Mouse (Mus musculus) gastrocnemius, adult 8-10 months (tissue): ENCODE results near the gene Gm43064. TPM values are rescaled to one million over a fixed set of nuclear protein-coding genes. Genes with fewer than 3 reads are reported as not detected.
A peak's percentile ranks its signal among the peaks of the same experiment; 100 is the strongest.
"Not testable (repeated sequence)": the region's sequence is repeated elsewhere in the genome, so short reads cannot be mapped to it uniquely, and the experiment has no call there.

Source experiments
- DNase-seq, 2 experiments: peaks; one replicate each; pipeline ENCODE4 v3.0.0; 2022; ENCODE audit warnings: low spot score in 2 of 2
- total RNA-seq, 4 experiments: library from RNA; stranded (reverse); gene quantifications; 2 replicates each; pipeline ENCODE4 v1.2.4; 2022

Gm43064 gene
- total RNA-seq, 4 experiments from 2014 or later: 0.13 TPM; not detected in 2

- no peak for DNase-seq
Measured at GRCm38 (mm10) chr3:103799507-103799906, 9.9 kb upstream of the Gm43064 start.

GRCm38 (mm10) chr3:103801631-103802531, 7.5 kb upstream of the Gm43064 start:
- peak; percentile 69 to 75 for DNase-seq

DNA sequence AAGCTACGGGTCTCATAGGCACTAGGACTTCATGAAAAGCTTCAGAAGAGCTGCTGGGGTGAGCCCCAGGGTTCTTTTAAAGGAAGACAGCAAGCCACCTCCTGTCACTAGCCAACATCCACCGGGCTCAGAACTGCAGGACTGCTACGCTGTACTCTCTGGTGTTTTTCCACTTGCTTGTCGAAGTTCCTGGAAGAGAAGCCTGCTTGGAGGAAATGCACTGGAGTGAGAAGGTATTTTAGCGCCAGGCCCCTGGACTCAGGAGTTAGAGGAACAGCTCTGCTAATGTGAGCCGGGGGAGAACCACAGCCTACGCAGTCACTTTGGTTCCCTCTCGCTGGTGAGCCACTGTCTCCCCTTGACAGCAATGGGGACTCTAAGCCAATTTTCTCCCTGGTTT, 6.5 kb upstream of the Gm43064 start:
- no peak for DNase-seq

GRCm38 (mm10) chr3:103805671-103806070, 3.7 kb upstream of the Gm43064 start:
- no peak for DNase-seq

- DNase-seq: no peak
Measured at GRCm38 (mm10) chr3:103809799-103810150, 402 bp downstream of the Gm43064 start.

- DNase-seq: no peak
Measured at GRCm38 (mm10) chr3:103810967-103811366, 1.6 kb downstream of the Gm43064 start.

GRCm38 (mm10) chr3:103827548-103827947, 18.2 kb downstream of the Gm43064 start:
- no peak for DNase-seq

DNA sequence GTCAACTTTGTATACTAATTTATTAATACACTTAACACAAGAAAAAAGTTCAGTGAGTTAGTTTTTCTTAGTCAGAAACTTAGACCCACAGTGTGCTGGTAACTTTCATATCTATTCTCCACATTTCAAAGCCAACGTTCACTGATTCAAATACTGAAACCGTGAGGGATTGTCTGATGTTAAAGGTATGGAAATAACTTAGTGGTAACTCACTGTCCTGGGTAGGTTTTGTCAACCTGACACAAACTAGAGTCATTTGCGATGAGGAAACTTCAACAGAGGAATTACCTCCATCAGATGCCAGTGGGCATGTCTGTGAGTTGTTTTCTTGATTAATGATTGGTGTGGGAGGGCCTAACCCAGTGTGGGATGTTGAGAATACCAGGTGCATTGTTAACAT, 19.7 kb downstream of the Gm43064 start:
- DNase-seq: no peak

- not testable (repeated sequence) for DNase-seq
Measured at GRCm38 (mm10) chr3:103830681-103831080, 21.3 kb downstream of the Gm43064 start.

- DNase-seq: no peak
Measured at GRCm38 (mm10) chr3:103831146-103831545, 21.8 kb downstream of the Gm43064 start.

- no peak for DNase-seq
Measured at GRCm38 (mm10) chr3:103832426-103832825, 23.1 kb downstream of the Gm43064 start, which contains the start of gene Bcl2l15. Gene Bcl2l15, plus strand, starts transcription at chr3:103832601.

DNA sequence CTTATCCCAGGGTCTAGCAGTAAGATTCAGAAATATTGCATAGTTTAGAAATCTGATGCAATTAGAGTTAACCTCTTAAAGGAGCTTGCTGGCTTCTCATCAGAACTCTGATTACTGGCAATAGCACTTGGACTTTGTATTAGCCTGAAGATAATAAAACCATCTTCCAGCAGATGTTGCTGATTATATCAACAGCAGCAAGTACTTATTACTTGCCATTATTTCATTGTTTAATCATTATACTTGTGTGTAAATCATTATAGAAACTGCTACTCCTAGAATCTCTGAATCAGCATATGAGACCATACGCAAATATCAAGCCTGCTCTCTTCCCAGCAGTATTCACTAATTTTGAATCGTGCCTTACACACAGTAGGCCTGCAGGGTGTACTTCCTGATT, 24.6 kb downstream of the Gm43064 start:
- DNase-seq: no peak

DNA sequence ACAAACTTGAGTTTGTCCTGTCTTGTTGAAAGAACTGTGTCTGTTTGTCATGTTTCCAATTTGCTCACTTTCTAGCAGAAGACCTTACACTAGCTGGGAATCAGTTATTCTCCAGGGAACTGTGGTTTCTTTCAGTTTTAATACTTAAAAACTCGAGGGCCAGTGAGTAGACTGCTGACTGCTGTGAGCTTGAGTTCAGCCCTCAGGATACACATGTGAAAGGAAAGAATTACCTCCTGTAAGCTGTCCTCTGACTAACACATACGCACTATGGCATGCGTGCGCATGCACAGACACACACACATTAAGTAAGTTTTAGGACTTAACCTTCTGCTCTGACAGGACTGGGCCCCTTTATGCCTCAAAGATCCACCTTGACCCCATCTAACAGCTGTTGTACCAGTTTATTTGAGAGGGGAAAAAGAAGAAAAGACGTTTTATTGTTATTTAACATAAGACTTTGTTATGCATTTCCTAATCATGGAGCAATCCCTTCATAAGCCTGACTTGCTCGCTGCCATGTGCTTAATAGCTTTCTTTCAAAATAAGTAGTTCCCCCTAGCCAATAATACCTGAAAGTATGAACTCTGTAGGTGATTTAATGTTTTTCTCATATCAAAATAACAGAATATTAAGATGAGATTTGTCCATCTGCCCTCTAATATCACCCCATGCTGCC, 26.0 kb downstream of the Gm43064 start:
- no peak for DNase-seq

DNA sequence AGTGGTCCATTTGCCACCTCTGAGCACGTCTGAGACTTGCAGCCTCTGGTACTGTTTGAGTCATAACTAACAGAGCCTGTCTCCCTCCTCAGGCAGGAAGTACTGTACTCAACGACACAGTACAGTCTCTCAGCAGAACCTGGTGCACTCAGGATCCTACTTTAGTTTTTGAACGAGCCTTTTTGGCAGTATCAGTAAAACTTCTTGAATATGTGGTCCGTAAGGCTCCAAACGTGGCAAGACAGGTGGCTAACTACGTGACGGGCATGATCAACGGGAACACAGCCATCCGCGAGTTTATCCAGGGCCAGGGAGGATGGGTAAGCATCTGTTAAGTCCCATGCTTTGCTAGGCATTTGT, 26.6 kb downstream of the Gm43064 start:
- no peak for DNase-seq

- DNase-seq: no peak
Measured at GRCm38 (mm10) chr3:103836453-103836852, 27.1 kb downstream of the Gm43064 start.

DNA sequence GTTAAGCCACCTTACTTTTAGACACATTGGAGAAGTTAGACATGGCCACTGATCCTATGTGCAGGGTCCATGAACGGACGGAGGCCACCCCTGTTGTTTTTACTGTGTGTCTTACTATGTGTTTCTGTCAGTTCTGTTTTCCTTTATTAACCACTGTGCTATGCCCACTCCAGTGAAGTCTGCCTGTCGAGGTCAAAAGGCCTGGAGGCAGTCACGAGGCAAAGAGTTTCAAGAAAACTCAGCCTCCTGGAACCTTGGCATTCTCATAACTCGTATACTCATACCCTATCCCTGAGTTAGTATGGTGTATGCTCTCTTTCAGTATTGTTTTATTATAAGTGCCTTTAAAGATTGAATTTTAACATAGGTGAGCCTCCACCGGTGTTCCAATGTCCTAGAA, 30.3 kb downstream of the Gm43064 start:
- no peak for DNase-seq

DNA sequence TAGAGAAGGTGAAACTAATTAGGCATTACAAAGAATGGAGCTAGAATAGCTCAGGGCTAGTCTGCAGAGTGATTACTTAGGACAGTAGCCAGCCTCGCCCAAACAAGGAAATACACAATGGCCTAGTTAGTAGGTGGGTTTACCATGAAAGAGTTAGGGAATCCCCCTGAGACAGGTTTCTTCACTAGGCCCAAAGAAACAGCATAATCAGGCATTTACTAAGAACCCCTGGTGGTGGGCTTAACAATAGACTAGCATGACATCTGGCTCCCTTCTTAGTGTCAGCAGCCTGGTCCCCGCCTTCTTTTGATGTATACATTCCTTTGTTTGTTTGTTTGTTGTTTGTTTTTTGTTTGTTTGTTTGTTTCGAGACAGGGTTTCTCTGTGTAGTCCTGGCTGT, 30.8 kb downstream of the Gm43064 start:
- DNase-seq: not testable (repeated sequence)

- not testable (repeated sequence) for DNase-seq
Measured at GRCm38 (mm10) chr3:103840946-103841345, 31.6 kb downstream of the Gm43064 start.

DNA sequence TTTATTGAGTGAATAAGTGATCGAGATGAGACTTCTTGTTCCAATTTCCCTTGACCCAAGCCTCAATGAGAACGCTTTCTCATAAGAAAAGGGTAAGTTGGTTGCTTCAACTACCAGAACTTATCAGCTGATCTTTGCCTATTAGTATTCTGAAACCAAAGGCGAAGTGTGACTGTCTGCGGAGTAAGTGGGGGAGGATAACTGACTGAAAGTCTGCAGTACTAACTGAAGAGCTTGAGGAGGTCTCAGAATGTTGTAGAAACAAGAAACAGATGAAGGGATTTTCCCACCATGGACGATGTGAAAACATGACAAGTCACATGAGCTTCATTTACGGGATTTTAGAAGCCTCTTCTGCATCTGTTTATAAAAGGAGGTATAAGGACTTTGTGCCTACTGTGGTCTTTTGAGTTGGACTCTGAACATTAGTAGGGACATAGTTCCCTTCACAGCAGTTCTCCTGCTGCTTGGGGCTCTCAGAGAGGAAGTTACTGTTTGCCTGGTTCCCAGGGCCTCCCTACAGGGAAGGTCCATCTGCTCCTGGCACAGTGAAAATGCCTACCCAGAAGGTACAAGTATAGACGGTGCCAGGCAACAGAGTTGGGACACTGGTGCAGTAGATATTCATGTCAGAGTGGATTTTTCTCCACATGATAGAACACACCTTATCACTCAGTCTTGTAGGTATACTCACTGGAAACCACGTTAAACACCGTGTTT, 41.4 kb downstream of the Gm43064 start:
- no peak for DNase-seq

- no peak for DNase-seq
Measured at GRCm38 (mm10) chr3:103851481-103851880, 42.1 kb downstream of the Gm43064 start.

- DNase-seq: no peak
Measured at GRCm38 (mm10) chr3:103851882-103852281, 42.5 kb downstream of the Gm43064 start.
